Mouse (Mus musculus): ENCODE data around the gene Hmgcl.

The Hmgcl gene

GRCm38 (mm10) chr4:135946278-135946658, at the start of gene Hmgcl:
Hmgcl (plus strand) TSS chr4:135946448.
- peak; percentile 97 for DNase-seq (ENCODE audit: low spot score in 2 of 2)

GRCm38 (mm10) chr4:135898380-135899049, 47.7 kb upstream of the Hmgcl start:
- no peak for DNase-seq (ENCODE audit: low spot score in 2 of 2)

DNA sequence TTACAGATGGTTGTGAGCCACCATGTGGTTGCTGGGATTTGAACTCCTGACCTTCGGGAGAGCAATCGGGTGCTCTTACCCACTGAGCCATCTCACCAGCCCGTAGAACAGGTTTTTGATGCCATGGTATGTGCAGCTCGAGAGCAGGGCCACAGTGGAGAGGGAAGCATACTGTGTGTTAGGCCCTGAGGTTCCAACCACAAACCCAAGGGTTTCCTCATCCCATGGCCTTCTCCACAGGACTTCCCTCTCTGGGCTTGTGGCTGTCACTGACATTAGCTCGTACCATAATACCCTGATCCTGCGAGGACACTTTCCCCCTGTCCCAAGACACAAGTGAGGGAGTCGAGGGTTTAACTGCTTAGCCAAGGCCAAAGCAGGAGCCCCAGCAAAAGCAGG, 47.2 kb upstream of the Hmgcl start:
- no peak for DNase-seq (ENCODE audit: low spot score in 2 of 2)

DNA sequence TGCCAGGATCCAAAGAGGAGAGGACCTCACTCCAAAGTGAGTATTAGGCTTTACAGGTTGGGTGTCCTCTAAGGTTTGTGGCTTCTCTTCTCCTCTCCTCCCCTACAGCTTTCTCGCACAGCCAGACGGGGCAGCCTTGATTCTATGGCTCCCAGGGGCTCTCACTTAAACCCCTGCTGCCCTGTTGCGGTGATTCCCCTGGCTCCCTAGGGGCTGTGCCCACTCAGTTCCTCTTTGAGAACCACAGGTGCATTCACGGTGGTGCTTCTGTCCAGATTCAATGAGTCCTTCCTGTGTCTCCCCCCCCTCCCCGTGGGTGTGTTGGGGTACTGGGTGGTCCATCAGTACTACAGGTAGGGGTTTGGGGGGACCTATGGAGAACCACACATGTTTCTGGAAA, 46.2 kb upstream of the Hmgcl start:
- no peak for DNase-seq (ENCODE audit: low spot score in 2 of 2)

DNA sequence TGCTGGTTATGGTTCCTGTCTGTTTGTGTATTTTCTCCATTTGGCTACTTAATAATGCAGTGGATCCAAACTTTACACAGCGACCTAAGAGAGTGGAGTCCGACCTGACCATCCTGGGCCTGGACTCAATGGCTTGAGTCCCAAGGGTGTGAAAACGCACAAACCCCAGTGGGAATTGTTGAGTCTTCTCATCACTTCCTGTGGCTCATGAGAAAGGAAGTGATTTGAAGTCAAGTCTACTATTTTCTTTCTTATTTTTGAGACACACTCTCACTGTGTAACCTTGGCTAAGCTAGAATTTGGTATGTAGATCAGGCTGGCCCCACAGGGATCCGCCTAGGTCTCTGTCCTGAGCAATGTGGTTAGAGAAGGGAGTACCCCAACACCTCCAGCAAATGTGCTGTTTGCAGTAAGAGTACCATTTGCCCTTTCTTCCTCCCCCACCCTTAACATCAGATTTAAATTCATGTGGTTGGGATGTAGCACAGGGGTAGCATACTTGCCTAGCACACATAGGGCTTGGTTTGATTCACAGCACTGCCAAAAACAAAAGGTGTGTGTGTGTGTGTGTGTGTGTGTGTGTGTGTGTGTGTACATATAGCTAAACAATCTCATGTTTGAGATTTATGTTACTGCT, 43.5 kb upstream of the Hmgcl start:
- no peak for DNase-seq (ENCODE audit: low spot score in 2 of 2)

DNA sequence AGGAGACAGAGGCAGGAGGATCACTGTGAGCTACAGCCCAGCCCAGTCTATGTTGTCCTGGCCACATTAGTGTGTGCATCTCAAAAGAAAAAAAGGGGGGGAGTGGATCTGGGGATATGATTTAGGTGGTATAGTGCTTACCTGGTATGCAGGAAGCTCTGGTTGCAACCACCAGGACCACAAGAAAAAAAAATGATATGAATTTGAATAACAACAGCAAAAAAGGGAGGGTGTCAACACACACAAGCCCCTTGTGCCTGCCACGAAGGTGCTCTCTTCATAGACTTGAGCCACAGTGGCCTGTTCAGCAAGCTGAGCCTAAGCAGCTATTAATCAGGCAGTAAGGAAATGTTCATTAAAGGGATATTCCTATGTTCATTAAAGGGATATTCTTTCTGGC, 41.4 kb upstream of the Hmgcl start:
- DNase-seq (ENCODE audit: low spot score in 2 of 2), result no peak

GRCm38 (mm10) chr4:135906633-135907032, 39.6 kb upstream of the Hmgcl start:
- no peak for DNase-seq (ENCODE audit: low spot score in 2 of 2)

GRCm38 (mm10) chr4:135909326-135910066, 36.8 kb upstream of the Hmgcl start:
- DNase-seq (ENCODE audit: low spot score in 2 of 2), result no peak

DNA sequence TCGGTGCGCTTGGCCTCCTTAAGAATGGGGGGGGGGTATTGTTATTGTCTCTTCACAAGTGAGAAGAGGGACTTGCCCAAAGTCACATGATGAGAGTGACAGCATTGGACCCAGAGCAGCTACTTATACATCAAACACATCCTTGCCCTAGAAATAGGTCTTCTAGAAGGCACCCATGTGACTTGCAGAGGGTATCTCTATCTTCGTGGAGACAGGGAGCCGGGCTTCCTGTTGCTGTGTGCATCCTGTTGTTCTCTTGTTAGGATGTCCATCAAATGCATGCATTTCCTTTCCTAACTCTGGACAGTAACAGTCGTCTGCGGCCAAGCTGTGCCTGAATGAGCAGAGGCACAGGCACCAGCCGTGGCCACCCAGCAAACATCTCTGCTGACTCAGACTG, 34.7 kb upstream of the Hmgcl start:
- no peak for DNase-seq (ENCODE audit: low spot score in 2 of 2)

- no peak for DNase-seq (ENCODE audit: low spot score in 2 of 2)
Measured at GRCm38 (mm10) chr4:135912164-135912563, 34.1 kb upstream of the Hmgcl start.

GRCm38 (mm10) chr4:135912835-135913234, 33.4 kb upstream of the Hmgcl start:
- DNase-seq (ENCODE audit: low spot score in 2 of 2), result no peak

DNA sequence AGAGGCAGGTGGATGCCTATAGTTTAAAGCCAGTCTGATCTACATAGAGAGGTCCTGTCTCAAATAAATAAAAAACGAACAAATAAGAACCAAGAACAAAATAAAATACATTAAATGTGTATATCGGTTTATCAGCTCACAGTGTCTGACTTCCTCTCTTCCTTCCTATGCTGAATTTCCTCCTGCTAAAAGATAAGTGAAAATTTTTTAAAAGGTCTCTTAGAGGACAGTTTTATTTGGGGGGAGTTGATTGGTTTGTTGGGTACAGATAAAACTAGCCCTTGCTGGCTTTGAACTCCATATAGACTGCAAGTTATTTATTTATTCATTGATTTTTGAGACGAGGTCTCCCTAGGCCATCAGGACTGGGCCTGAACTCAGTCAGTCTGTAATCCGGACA, 32.8 kb upstream of the Hmgcl start:
- no peak for DNase-seq (ENCODE audit: low spot score in 2 of 2)

DNA sequence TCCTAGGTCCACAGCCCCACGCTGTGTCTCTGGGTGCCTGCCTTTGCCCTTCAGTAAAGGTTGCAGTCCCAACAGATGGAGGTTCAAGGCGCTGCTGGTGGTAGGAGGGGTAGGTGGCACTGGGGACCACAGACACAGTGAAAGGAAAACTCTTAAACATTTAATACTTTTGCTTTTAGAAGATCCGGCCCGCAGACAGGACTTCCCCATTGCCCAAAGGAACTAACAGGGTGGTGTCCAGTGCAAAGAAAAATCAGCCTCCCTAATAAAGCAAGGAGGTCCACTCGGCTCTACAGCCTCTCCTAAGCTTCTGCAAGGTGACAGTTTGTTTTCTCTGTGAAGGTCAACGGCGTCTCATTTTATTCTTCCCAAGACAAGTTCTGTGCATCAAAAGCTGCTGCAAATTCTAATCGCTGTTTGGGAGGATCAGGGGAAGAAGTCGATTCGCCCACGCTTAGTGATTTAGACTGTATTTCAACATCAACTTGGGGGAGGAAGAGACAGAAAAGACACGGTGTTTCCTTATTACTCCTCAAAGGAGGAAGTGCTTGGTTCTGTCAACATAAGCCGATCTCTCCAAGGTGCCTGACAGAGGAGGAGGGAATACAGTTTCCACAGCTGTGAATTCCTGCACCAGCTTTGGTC, 27.5 kb upstream of the Hmgcl start:
- no peak for DNase-seq (ENCODE audit: low spot score in 2 of 2)

DNA sequence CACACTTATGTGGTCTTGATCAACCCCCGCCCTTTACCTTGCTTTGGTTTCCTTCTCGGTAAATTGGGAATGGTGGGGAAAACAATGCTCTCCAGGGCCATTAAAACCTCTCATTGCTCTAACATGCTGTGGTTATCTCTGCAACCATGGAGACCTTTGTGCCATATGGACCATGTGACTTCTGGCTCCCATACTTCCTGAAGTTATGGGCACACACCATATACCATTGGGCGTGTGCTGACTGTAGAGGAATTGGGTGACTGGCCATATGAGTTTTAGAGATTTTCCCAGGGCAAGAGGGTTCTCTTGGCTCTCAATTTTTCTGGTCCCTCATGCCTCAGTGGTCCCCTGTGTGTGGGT, 27.0 kb upstream of the Hmgcl start:
- DNase-seq (ENCODE audit: low spot score in 2 of 2), result no peak

DNA sequence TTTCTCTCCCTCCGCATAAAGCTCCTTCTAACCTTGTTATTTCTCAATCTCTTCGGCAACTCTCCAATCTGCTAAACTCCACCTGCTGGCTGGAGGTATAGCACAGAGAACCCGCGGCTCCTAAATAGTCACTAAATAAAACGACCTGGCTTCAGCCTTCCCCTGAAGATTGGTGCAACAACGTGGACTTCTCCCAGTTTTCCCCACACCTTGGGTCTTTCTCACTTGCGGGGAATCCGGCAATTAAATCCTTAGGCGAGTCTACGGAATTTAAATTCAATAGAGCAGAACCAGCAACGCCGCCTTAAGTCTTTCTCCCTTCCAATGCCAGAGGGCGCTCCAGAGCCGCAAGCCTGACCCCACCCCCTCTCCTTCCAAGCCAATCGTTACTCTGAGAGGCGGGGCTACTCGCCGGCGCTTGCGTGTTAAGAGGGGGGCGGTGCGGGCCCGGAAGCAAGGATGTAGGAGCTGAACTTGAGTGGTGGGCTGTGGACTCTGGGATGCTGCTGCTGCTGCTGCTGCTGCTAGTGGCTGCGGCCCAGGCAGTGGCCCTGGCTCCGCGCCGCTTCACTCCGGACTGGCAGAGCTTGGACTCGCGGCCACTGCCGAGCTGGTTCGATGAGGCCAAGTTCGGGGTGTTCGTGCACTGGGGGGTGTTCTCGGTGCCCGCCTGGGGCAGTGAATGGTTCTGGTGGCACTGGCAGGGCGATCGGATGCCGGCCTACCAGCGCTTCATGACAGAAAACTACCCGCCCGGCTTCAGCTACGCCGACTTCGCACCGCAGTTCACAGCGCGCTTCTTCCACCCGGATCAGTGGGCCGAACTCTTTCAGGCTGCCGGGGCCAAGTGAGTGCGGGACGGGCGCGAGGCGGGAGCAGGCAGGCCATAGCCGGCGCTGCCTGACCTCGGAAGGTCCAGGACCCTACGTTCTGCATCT, 25.7 kb upstream of the Hmgcl start, which contains the start of gene Fuca1:
Fuca1 (plus strand) TSS at position 432 of the 938 bp plus-strand sequence.
- DNase-seq (ENCODE audit: low spot score in 2 of 2), result peak; percentile 97 to 98

- no peak for DNase-seq (ENCODE audit: low spot score in 2 of 2)
Measured at GRCm38 (mm10) chr4:135921257-135922120, 24.8 kb upstream of the Hmgcl start.

- no peak for DNase-seq (ENCODE audit: low spot score in 2 of 2)
Measured at GRCm38 (mm10) chr4:135922190-135922589, 24.1 kb upstream of the Hmgcl start.

- DNase-seq (ENCODE audit: low spot score in 2 of 2), result no peak
Measured at GRCm38 (mm10) chr4:135924418-135924817, 21.8 kb upstream of the Hmgcl start.

- DNase-seq (ENCODE audit: low spot score in 2 of 2), result no peak
Measured at GRCm38 (mm10) chr4:135925341-135925740, 20.9 kb upstream of the Hmgcl start.

DNA sequence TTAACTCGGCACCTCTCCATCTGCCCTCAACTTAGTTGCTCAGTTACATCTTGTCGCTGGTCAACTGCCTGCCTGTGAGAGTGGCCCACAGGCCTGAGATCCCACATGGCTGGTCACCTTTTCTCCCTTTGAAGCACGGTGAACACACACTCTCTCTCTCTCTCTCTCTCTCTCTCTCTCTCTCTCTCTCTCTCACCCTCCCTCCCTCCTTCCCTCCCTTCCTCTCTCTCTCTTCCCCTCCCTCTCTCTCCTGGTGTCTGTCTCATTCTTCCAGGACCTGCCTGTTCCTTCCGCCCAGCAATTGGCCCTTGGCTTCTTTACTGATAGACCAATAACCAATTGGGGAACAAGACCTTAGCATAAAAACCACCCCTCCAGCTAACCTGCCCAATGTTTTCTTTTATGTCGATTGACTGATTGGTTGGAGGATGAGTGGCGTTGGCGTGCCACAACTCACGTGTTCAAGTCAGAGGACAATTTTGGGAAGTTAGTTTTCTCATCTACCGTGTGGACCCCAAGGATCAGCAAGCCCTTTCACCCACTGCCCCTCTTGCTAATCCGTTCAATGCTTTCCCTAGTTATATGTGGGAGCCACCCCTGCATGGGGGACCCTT, 19.9 kb upstream of the Hmgcl start:
- no peak for DNase-seq (ENCODE audit: low spot score in 2 of 2)

All from right cerebral cortex, postnatal 10 days (tissue).